Mouse (Mus musculus): ENCODE results near the gene Hilpda. TPM values are rescaled to one million over a fixed set of nuclear protein-coding genes. Genes with fewer than 3 reads are reported as not detected.

The Hilpda gene
- total RNA-seq (2023; ENCODE audit: inconsistent age), result 19.0 to 23.3 TPM (median 19.3 TPM) in 4 replicates

GRCm38 (mm10) chr6:29272312-29273072 lies at the start of gene Hilpda:
Hilpda (plus strand) TSS chr6:29272488.

GRCm38 (mm10) chr6:29279293-29279692 lies 7.0 kb downstream of the Hilpda start, which contains the start of gene Fam71f2:
Fam71f2 (plus strand) TSS chr6:29279593.

GRCm38 (mm10) chr6:29318879-29319278 lies 46.6 kb downstream of the Hilpda start, which contains the start of gene Fam71f1:
Fam71f1 (plus strand) TSS chr6:29319140.

Other genes with a start within 250 kb of the Hilpda start
- not detected in 4 replicates for gene Lep, start 212.3 kb upstream of the Hilpda start, total RNA-seq (2023; ENCODE audit: inconsistent age)
- gene Rbm28, start 107.5 kb upstream of the Hilpda start, total RNA-seq (2023; ENCODE audit: inconsistent age), result 83.3 to 110 TPM (median 99.1 TPM) in 4 replicates
- 0.15 to 0.35 TPM (median 0.18 TPM) in 3 of 4 replicates, not detected in the other for gene Prrt4, start 92.9 kb upstream of the Hilpda start, total RNA-seq (2023; ENCODE audit: inconsistent age)
- gene Impdh1, start 56.1 kb upstream of the Hilpda start, total RNA-seq (2023; ENCODE audit: inconsistent age), result 50.0 to 66.5 TPM (median 62.4 TPM) in 4 replicates
- 1.4 to 2.6 TPM in 2 of 4 replicates, not detected in the others for gene Fam71f2, start 7.1 kb downstream of the Hilpda start, total RNA-seq (2023; ENCODE audit: inconsistent age)
- not detected in 4 replicates for gene Fam71f1, start 46.7 kb downstream of the Hilpda start, total RNA-seq (2023; ENCODE audit: inconsistent age)
- gene Calu, start 75.6 kb downstream of the Hilpda start, total RNA-seq (2023; ENCODE audit: inconsistent age), result 44.1 to 51.6 TPM (median 49.2 TPM) in 4 replicates
- not detected in 4 replicates for gene Opn1sw, start 116.0 kb downstream of the Hilpda start, total RNA-seq (2023; ENCODE audit: inconsistent age)
- not detected in 4 replicates for gene Ccdc136, start 123.8 kb downstream of the Hilpda start, total RNA-seq (2023; ENCODE audit: inconsistent age)
- gene Flnc, start 160.8 kb downstream of the Hilpda start, total RNA-seq (2023; ENCODE audit: inconsistent age), result 0.06 TPM in 1 of 4 replicates, not detected in the others
- gene Atp6v1f, start 195.2 kb downstream of the Hilpda start, total RNA-seq (2023; ENCODE audit: inconsistent age), result 198 to 223 TPM (median 219 TPM) in 4 replicates
- gene Atp6v1fnb, start 198.9 kb downstream of the Hilpda start, total RNA-seq (2023; ENCODE audit: inconsistent age), result 7.5 to 11.0 TPM (median 7.8 TPM) in 4 replicates
- 1.2 TPM in 1 of 4 replicates, not detected in the others for gene Kcp, start 235.5 kb downstream of the Hilpda start, total RNA-seq (2023; ENCODE audit: inconsistent age)

Data from B cell, adult (primary cell).